Mouse (Mus musculus): ENCODE measurements around the gene Ppif.

DNA sequence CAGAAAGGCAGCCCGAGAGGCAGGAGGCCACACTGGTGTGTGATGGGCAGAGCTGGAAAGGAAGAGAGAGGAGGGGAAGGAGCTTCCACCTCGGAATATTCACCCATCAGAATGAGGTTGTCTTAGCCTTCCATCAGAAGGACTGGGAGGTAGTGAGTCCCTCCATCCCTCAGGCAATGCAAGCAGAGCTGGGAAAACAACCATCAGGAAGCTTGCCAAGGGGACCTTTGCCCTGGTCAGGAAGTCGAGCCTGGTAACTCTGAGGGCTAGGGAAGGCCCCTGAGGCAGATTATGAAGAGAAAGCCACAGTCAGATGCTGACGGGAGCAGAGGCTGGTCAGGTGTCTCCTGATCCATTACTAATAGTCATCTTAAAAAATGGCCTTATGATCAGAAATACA is 31.7 kb downstream of the Ppif start:
- TF ChIP-seq CTCF (IDR thresholded peaks at IDR 0.05; ENCODE audit: low read depth, low read length), result no peak
- TF ChIP-seq POLR2A (IDR thresholded peaks at IDR 0.05; ENCODE audit: insufficient read depth, low read length), result no peak

Data from ES-Bruce4 (cell line).